Mouse (Mus musculus) heart, postnatal 36 days (tissue): ENCODE measurements around the gene Rhox4f. TPM values are rescaled to one million over a fixed set of nuclear protein-coding genes. Genes with fewer than 3 reads are reported as not detected.
"Not testable (repeated sequence)": the region's sequence is repeated elsewhere in the genome, so short reads cannot be mapped to it uniquely, and the experiment has no call there.

Source experiments
- DNase-seq, 2 experiments: peaks; one replicate each; pipeline ENCODE4 v3.0.0; 2021 to 2022
- intact Hi-C: fragments of 180-260 bp; cut with DNase I; formaldehyde crosslinking; loops from one replicate; pipeline ENCODE4 v1.15.1; 2025
- total RNA-seq, 2 experiments: library from RNA; stranded (reverse); gene quantifications; 2 replicates each; pipeline ENCODE4 v1.2.3; 2021

The Rhox4f gene
- not detected for total RNA-seq

DNA sequence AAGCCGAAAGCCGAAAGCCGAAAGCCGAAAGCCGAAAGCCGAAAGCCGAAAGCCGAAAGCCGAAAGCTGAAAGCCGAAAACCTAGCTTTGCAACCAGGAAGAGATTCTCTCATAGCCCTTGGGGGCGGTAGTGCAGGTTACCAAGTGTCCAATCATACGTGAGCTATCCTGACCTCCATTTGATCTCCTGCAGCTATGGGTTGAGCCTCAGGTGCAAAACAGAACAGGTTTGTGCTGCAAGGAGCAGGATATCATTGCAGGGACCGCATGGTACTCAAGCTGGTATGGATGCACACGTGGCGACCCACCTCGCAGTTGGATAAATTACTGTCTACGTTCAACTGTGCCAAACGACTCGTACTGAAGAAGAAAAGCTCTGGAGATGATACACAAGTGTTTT, at the start of gene Rhox4f:
Rhox4f (minus strand) TSS at position 101 of the 400 bp plus-strand sequence.
- intact Hi-C loops = not testable (repeated sequence)

DNA sequence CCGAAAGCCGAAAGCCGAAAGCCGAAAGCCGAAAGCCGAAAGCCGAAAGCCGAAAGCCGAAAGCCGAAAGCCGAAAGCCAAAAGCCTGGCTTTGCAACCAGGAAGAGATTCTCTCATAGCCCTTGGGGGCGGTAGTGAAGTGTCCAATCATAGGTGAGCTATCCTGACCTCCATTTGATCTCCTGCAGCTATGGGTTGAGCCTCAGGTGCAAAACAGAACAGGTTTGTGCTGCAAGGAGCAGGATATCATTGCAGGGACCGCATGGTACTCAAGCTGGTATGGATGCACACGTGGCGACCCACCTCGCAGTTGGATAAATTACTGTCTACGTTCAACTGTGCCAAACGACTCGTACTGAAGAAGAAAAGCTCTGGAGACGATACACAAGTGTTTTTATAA, 43.7 kb upstream of the Rhox4f start, which contains the start of gene Rhox4g:
Rhox4g (minus strand) TSS at position 101 of the 400 bp plus-strand sequence.
- intact Hi-C loops, DNase-seq: not testable (repeated sequence)

More for the DNA sequence above, at the start of gene Rhox4f:
- DNase-seq = not testable (repeated sequence)

DNA sequence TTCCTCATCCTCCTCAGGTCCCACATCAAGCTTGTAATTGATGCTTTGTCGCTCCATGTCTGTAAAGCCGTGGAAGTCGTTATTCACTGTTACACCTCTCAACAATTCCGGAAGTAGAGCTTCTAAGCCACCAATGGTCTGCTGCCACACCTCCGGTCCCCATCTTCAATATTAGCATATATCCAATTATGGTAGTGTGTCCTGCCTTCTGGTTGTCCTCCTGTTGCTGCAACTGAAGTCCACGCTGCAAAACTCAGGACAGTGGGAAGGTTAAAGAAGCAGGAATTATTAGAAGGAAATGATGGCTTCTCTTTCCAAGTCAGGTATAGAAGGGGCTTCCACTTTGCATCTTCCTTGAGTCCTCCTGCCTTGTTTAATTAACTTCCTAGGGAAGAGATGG, 35.9 kb upstream of the Rhox4f start, which contains the start of gene Rhox2g:
Rhox2g (minus strand) TSS at position 101 of the 400 bp plus-strand sequence.
- intact Hi-C loops, DNase-seq: not testable (repeated sequence)

DNA sequence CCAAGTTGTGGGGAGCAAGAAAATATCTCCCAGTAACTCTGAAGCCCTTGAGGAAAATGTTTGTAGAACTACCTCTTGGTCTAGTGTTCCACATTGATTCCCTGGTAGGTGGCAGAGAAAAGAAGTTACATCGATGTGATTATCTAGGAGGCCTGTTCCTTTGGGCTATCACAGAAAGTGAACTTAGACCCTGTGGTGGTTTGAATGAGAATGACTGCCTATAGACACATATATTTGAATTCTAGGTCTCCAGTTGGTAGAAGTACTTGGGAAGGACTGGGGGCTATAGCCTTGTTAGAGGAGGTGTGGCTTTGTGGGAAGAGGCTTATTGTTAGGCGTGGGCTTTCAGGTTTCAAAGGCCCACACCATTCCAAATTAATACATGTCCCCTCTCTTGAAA, 21.0 kb upstream of the Rhox4f start, which contains the start of gene Rhox3g:
Rhox3g (minus strand) TSS at position 101 of the 400 bp plus-strand sequence.
- DNase-seq, intact Hi-C loops: not testable (repeated sequence)

DNA sequence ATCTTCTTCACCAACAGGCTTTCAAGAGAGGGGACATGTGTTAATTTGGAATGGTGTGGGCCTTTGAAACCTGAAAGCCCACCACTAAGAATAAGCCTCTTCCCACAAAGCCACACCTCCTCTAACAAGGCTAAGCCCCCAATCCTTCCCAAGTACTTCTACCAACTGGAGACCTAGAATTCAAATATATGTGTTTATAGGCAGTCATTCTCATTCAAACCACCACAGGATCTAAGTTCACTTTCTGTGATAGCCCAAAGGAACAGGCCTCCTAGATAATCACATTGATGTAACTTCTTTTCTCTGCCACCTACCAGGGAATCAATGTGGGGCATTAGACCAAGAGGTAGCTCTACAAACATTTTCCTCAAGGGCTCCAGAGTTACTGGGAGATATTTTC, 26.8 kb downstream of the Rhox4f start, which contains the start of gene Rhox3f:
Rhox3f (plus strand) TSS at position 301 of the 400 bp plus-strand sequence.
- intact Hi-C loops, DNase-seq: not testable (repeated sequence)

DNA sequence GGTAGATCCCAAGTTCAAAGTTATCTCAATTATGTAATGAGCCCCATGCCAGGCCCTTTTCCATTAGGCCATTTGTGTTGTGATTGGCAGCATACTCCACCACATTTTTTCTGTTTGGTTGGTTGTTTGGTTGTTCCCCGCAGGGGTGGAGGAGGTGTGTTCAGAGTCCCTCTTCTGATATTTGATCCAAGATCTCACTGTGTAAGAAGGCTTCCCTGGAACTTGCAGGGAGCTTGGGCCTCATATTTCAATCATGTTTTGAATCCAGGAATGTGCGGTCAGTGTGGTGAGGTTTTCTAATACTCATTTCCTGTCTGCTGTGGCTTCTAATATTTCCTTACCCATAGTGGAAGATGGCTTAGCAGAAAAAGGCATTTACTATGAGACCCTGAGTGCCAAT, 34.9 kb downstream of the Rhox4f start:
- intact Hi-C loops, DNase-seq: not testable (repeated sequence)

DNA sequence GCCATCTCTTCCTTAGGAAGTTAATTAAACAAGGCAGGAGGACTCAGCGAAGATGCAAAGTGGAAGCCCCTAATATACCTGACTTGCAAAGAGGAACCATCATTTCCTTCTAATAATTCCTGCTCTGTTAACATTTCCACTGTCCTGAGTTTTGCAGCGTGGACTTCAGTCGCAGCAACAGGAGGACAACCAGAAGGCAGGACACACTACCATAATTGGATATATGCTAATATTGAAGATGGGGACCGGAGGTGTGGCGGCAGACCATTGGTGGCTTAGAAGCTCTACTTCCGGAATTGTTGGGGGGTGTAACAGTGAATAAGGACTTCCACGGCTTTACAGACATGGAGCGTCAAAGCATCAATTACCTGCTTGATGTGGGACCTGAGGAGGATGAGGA, 36.4 kb downstream of the Rhox4f start, which contains the start of gene Rhox2f:
Rhox2f (plus strand) TSS at position 301 of the 400 bp plus-strand sequence.
- intact Hi-C loops, DNase-seq: not testable (repeated sequence)

DNA sequence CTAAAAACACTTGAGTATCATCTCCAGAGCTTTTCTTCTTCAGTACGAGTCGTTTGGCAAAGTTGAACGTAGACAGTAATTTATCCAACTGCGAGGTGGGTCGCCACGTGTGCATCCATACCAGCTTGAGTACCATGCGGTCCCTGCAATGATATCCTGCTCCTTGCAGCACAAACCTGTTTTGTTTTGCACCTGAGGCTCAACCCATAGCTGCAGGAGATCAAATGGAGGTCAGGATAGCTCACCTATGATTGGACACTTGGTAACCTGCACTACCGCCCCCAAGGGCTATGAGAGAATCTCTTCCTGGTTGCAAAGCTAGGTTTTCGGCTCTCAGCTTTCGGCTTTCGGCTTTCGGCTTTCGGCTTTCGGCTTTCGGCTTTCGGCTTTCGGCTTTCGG, 50.4 kb downstream of the Rhox4f start, which contains the start of gene Rhox4e:
Rhox4e (plus strand) TSS at position 301 of the 400 bp plus-strand sequence.
- DNase-seq, intact Hi-C loops: not testable (repeated sequence)

Other genes starting within 250 kb of the Rhox4f start
- gene Rhox3a2, start 227.7 kb downstream of the Rhox4f start, total RNA-seq = not detected
- not detected for gene Rhox4a2, start 216.9 kb downstream of the Rhox4f start, total RNA-seq
- gene Rhox2b, start 195.6 kb downstream of the Rhox4f start, total RNA-seq = not detected
- not detected for gene Rhox4b, start 175.2 kb downstream of the Rhox4f start, total RNA-seq
- not detected for gene Rhox2c, start 154.0 kb downstream of the Rhox4f start, total RNA-seq
- not detected for gene Rhox3c, start 149.1 kb downstream of the Rhox4f start, total RNA-seq
- not detected for gene Rhox4c, start 127.4 kb downstream of the Rhox4f start, total RNA-seq
- gene Rhox2d, start 114.3 kb downstream of the Rhox4f start, total RNA-seq = not detected
- not detected for gene Rhox4d, start 93.3 kb downstream of the Rhox4f start, total RNA-seq
- gene Rhox2e, start 77.3 kb downstream of the Rhox4f start, total RNA-seq = not detected
- not detected for gene Rhox3e, start 65.7 kb downstream of the Rhox4f start, total RNA-seq
- not detected for gene Rhox4e, start 50.3 kb downstream of the Rhox4f start, total RNA-seq
- gene Rhox2f, start 36.3 kb downstream of the Rhox4f start, total RNA-seq = not detected
- gene Rhox3f, start 26.7 kb downstream of the Rhox4f start, total RNA-seq = not detected
- gene Rhox3g, start 20.9 kb upstream of the Rhox4f start, total RNA-seq = not detected
- gene Rhox2g, start 35.8 kb upstream of the Rhox4f start, total RNA-seq = not detected
- not detected for gene Rhox4g, start 43.6 kb upstream of the Rhox4f start, total RNA-seq
- not detected for gene Rhox3h, start 61.1 kb upstream of the Rhox4f start, total RNA-seq
- gene Rhox2h, start 65.6 kb upstream of the Rhox4f start, total RNA-seq = under 1 TPM in 1 of 2 experiments, not detected in 1; 0.43 TPM
- 1 to 10 TPM in 1 of 2 experiments, under 1 TPM in 1; 0.83 to 2.3 TPM for gene Rhox5, start 197.1 kb upstream of the Rhox4f start, total RNA-seq
- gene Rhox6, start 219.2 kb upstream of the Rhox4f start, total RNA-seq = not detected
- not detected for gene Rhox7a, start 224.0 kb upstream of the Rhox4f start, total RNA-seq